Mouse (Mus musculus): Measurements from ENCODE around the gene 3100002H09Rik.

DNA sequence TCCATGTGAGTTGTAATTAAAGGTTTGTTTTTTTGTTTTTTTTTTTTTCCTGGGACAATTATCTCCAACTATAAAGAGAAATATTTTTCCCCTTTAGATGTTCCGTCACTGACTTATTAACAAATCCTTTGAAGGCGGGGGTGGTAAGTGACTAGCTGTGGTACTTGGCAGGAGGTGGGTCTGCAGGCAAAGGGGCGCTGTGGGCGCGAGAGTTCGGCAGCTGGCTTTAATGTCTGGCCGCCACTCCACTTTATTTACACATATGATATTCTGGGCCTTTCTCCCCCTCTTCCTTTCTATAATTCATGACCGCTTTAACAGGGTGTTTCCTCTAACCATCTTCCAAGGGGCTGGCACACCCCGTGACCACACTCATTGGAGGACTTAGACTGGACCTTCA, 5.4 kb upstream of the 3100002H09Rik start:
- no peak for TF ChIP-seq CTCF (IDR thresholded peaks at IDR 0.05; ENCODE audit: low read depth, low read length)
- TF ChIP-seq TAL1 (conservative IDR thresholded peaks at IDR 0.05; ENCODE audit: low read depth, low read length) = no peak
- TF ChIP-seq POLR2AphosphoS5 (IDR thresholded peaks at IDR 0.05; ENCODE audit: insufficient replicate concordance, low read depth, low read length) = no peak
- no peak for TF ChIP-seq GATA1 (IDR thresholded peaks at IDR 0.05; ENCODE audit: borderline replicate concordance, low read length)
- TF ChIP-seq GATA2 (IDR thresholded peaks at IDR 0.05; ENCODE audit: borderline replicate concordance, low read depth, low read length) = no peak
